Mouse (Mus musculus) liver, embryonic 14.5 days (tissue): Measurements from ENCODE around the gene Incenp. TPM values are rescaled to one million over a fixed set of nuclear protein-coding genes. Genes with fewer than 3 reads are reported as not detected.
A peak's percentile ranks its signal among the peaks of the same experiment; 100 is the strongest.

Experiments used
- ATAC-seq: fragments of 200-750 bp; cut with Nextera tagmentation; 2 replicates; pipeline ENCODE4 v1.8.0; 2017; ENCODE audit warnings: moderate number of reproducible peaks, mild to moderate bottlenecking, moderate library complexity; ENCODE audit not compliant: insufficient read depth
- DNase-seq, 3 experiments: peaks; one replicate each; pipeline ENCODE4 v3.0.0-alpha.2; 2012 to 2013; ENCODE audit warnings: low read depth in 3 of 3, low spot score in 3 of 3
- H3K27ac ChIP-seq: fragments of 300-500 bp; sonication (generic); 2 replicates; pipeline ENCODE4 v1.5.1; 2014; ENCODE audit warnings: moderate library complexity, mild to moderate bottlenecking, control low read depth, inconsistent platforms
- H3K27me3 ChIP-seq: fragments of 300-500 bp; sonication (generic); 2 replicates; pipeline ENCODE4 v1.6.1; 2014; ENCODE audit warnings: mild to moderate bottlenecking, low read length, moderate library complexity; ENCODE audit not compliant: control insufficient read depth, insufficient read depth
- H3K36me3 ChIP-seq: fragments of 300-500 bp; sonication (generic); replicated peaks from 2 replicates; pipeline ENCODE4 v1.6.1; 2014; ENCODE audit warnings: low read depth; ENCODE audit not compliant: control insufficient read depth, insufficient read depth
- H3K4me1 ChIP-seq, 2 experiments: fragments of 200-500 bp in 1 of 2; fragments of 300-500 bp in 1 of 2; sonication (generic) in 1 of 2; replicated peaks; 2 replicates each; pipeline ENCODE4 v1.6.1; 2012 to 2014; ENCODE audit warnings: antibody characterized with exemption in 1 of 2, inconsistent platforms in 1 of 2, low read length in 1 of 2; ENCODE audit not compliant: control insufficient read depth in 2 of 2, insufficient read depth in 2 of 2
- H3K4me2 ChIP-seq: fragments of 300-500 bp; sonication (generic); 2 replicates; pipeline ENCODE4 v1.6.1; 2014; ENCODE audit warnings: low read depth, mild to moderate bottlenecking, control low read depth, moderate library complexity
- H3K4me3 ChIP-seq, 2 experiments: fragments of 200-500 bp in 1 of 2; fragments of 300-500 bp in 1 of 2; sonication (generic) in 1 of 2; 2 replicates each; pipeline ENCODE4 v1.5.1; 2012 to 2014; ENCODE audit warnings: low read depth in 2 of 2, low read length in 2 of 2, mild to moderate bottlenecking in 2 of 2, control low read depth in 1 of 2, inconsistent platforms in 1 of 2, moderate library complexity in 1 of 2; ENCODE audit not compliant: insufficient read depth in 1 of 2
- H3K9ac ChIP-seq: fragments of 300-500 bp; sonication (generic); replicated peaks from 2 replicates; pipeline ENCODE4 v1.6.1; 2014; ENCODE audit warnings: mild to moderate bottlenecking, control low read depth, moderate library complexity
- H3K9me3 ChIP-seq: fragments of 300-500 bp; sonication (generic); 2 replicates; pipeline ENCODE4 v1.6.1; 2016; ENCODE audit warnings: low read length, mixed read lengths; ENCODE audit not compliant: control insufficient read depth
- CTCF ChIP-seq: IDR thresholded peaks from 2 replicates; pipeline ENCODE4 v1.5.1; 2016; ENCODE audit warnings: antibody characterized with exemption, low read depth, control low read depth
- EP300 ChIP-seq: IDR thresholded peaks from 2 replicates; pipeline ENCODE4 v1.6.1; 2016; ENCODE audit warnings: antibody characterized with exemption, low read depth
- WGBS: fragments of 180-500 bp; shearing (Covaris S2); extraction: QIAGEN DNeasy Blood & Tissue Kit; methylation state at CpG from one replicate; pipeline ENCODE4 v1.1.7; 2014; ENCODE audit not compliant: insufficient replicate concordance; 5-methylcytosine and 5-hydroxymethylcytosine counted together
- polyA plus RNA-seq, 2 experiments: library from polyadenylated mRNA; depleted of rRNA in 1 of 2; stranded (reverse) in 1 of 2; unstranded in 1 of 2; fragments of >200 nt; fragmentation: Nextera tagmentation in 1 of 2; extraction: Ambion mirVana in 1 of 2; gene quantifications; 2 replicates each; pipeline versions ENCODE4 v1.2.1 to v1.2.3; 2012 to 2014

Incenp gene
- polyA plus RNA-seq, 2 experiments = 69.7 to 72.0 TPM

- peaks cover 13 to 37% of the 10 kb centered on the region in 2 experiments for H3K4me1 ChIP-seq
- ATAC-seq (no peak), DNase-seq (no peak)
- no peak overlapping the region for H3K4me2 ChIP-seq
- no peaks in the 10 kb centered on the region for H3K27me3 ChIP-seq
- TF ChIP-seq EP300 = no peak
- no peak for TF ChIP-seq CTCF
- H3K27ac ChIP-seq = no peak overlapping the region
- WGBS = 64% methylated on average over 1 of the region's 1 CpGs
- no peaks in the 10 kb centered on the region for H3K36me3 ChIP-seq
- H3K9ac ChIP-seq = no peak overlapping the region
- H3K9me3 ChIP-seq = no peaks in the 10 kb centered on the region
- no peak overlapping the region for H3K4me3 ChIP-seq
These were observed 42.5 kb upstream of the Incenp start for GRCm38 (mm10) chr19:9941809-9942208.

DNA sequence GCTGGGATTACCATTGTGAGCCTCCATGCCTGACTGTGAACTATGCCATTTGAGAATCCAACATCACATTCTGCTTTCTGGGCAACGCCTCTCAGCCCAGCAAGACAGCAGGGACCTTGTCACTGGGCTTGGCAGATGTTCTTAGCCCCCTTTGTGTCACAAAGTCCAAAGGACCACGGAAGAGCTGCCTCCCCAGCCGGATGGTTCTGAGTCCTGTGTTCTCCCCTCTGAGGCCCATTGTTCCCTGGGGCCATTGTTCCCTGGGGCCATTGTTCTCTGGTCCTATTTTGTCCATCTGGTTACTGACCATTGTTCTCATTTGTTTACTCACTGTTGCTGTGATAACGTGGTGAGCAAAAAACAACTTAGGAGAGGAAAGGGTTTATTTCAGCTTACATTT is 41.6 kb upstream of the Incenp start:
- H3K4me1 ChIP-seq = peaks cover 13 to 43% of the 10 kb centered on the region in 2 experiments

GRCm38 (mm10) chr19:9939841-9940240 is 40.5 kb upstream of the Incenp start:
- Histone ChIP-seq H3K9ac (no peak overlapping the region), H3K27me3 (no peaks in the 10 kb centered on the region), H3K4me3 (no peak overlapping the region), H3K36me3 (no peaks in the 10 kb centered on the region), H3K9me3 (no peaks in the 10 kb centered on the region), H3K27ac (no peak overlapping the region), H3K4me2 (no peak overlapping the region), H3K4me1 (peaks cover 13 to 47% of the 10 kb centered on the region in 2 experiments)
- no peak for TF ChIP-seq CTCF
- TF ChIP-seq EP300 = no peak
- no peak for ATAC-seq
- DNase-seq = no peak
- WGBS = 75% methylated on average over 7 of the region's 7 CpGs

More for the DNA sequence above, 41.6 kb upstream of the Incenp start:
- WGBS = 49% methylated on average over 4 of the region's 4 CpGs
- Histone ChIP-seq H3K9me3 (no peaks in the 10 kb centered on the region), H3K4me3 (no peak overlapping the region), H3K27ac (no peak overlapping the region), H3K9ac (no peak overlapping the region), H3K27me3 (no peaks in the 10 kb centered on the region), H3K4me2 (no peak overlapping the region), H3K36me3 (no peaks in the 10 kb centered on the region)
- no peak for DNase-seq
- no peak for ATAC-seq
- TF ChIP-seq EP300 (no peak), CTCF (no peak)

DNA sequence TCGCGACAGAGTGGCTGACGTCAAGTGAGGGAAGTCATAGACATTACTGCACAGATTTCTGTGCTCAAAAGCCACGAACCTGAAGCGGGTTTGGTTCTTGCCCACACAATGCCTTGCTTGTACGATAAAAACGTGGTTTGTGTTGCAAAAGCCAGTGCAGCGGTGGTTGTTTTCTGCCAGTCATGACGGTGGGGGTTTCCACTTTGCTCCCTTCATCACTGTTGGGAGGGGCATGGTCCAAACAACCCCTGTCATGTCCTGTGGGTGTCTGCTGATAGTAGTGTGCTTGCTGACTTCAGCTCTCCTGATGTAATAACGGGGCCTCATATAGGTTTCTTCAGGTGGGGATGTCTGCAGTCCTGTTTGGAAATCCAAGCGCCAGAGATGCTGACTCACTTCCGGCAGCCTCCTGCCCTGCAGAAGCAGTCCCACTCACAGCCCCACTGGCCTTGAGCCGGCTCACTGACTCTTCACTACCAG is 39.5 kb upstream of the Incenp start:
- H3K36me3 ChIP-seq = no peaks in the 10 kb centered on the region
- H3K9ac ChIP-seq = peak overlapping the region; percentile 50
- DNase-seq (peak; percentile 44 to 79 (median 54)), ATAC-seq (peak; percentile 78)
- TF ChIP-seq CTCF = no peak
- TF ChIP-seq EP300 = peak; percentile 32; the same call in 1 of the 2 replicates
- H3K9me3 ChIP-seq = no peaks in the 10 kb centered on the region
- peak overlapping the region; percentile 47 to 48 for H3K4me3 ChIP-seq
- H3K27me3 ChIP-seq = no peaks in the 10 kb centered on the region
- 8% methylated on average over 13 of the region's 13 CpGs for WGBS
- H3K27ac ChIP-seq = peak overlapping the region; percentile 73
- peak overlapping the region; percentile 77 for H3K4me2 ChIP-seq
- peaks cover 13 to 48% of the 10 kb centered on the region in 2 experiments for H3K4me1 ChIP-seq

GRCm38 (mm10) chr19:9938156-9938823 is 38.9 kb upstream of the Incenp start:
- peak overlapping the region; percentile 77 for H3K4me2 ChIP-seq
- 22% methylated on average over 6 of the region's 6 CpGs for WGBS
- peak overlapping the region; percentile 50 for H3K9ac ChIP-seq
- H3K4me1 ChIP-seq = peaks cover 13 to 50% of the 10 kb centered on the region in 2 experiments
- no peak for DNase-seq
- peak overlapping the region; percentile 73 for H3K27ac ChIP-seq
- H3K9me3 ChIP-seq = no peaks in the 10 kb centered on the region
- H3K36me3 ChIP-seq = no peaks in the 10 kb centered on the region
- peak overlapping the region; percentile 47 to 48 for H3K4me3 ChIP-seq
- no peaks in the 10 kb centered on the region for H3K27me3 ChIP-seq
- TF ChIP-seq CTCF (no peak), EP300 (no peak)
- no peak; the same call in 1 of the 2 replicates for ATAC-seq
